Mouse (Mus musculus) urinary bladder, adult 18-20 months (tissue): ENCODE measurements around the gene B3galt1.

ENCODE experiments used
- DNase-seq, 2 experiments: peaks; one replicate each; pipeline ENCODE4 v3.0.0; 2022; ENCODE audit warnings: low spot score in 2 of 2, mixed read lengths in 2 of 2

The B3galt1 gene

GRCm38 (mm10) chr2:67931994-67932393, 366.3 kb downstream of the B3galt1 start:
- no peak for DNase-seq

GRCm38 (mm10) chr2:67948408-67948807, 382.7 kb downstream of the B3galt1 start:
- DNase-seq = no peak

DNA sequence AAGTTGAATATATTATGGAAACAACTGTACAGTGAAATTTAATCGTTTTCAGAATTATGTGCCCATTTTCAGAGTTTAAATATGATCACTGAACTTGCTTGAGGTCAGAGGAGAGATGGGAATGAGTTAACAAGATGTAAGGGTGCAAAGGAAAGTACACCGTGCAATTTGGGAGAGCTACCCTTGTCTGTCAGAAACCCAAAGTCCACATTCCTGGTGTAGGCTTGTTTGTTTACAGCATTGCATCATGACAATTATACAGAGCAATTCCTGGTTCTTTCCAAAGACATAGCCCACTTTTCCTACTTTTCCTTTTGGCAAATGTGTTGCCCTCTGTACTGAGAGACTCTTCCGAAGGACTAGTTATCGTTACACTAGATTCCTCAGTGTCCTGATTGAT, 390.5 kb downstream of the B3galt1 start:
- DNase-seq = no peak

DNA sequence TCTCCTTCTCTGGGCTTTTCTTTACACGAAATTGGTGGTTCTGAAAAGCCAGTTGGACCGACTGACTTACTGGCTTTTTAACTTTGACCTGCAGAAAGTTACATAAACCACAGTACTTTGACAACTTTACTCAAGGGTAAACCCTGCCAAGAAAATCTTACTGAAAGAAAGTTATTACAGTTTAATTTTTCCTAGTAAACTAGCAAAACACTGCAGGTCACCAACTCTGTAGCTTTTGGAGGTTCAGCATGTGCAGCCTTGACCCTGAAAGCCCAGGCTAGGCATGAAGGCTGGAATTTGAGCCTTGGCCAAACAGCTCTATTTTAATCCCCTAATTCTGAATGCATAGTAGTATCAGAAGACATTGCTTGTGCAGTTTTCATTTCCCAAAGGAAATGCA, 391.9 kb downstream of the B3galt1 start:
- no peak for DNase-seq

GRCm38 (mm10) chr2:67960711-67961110, 395.0 kb downstream of the B3galt1 start:
- no peak for DNase-seq

DNA sequence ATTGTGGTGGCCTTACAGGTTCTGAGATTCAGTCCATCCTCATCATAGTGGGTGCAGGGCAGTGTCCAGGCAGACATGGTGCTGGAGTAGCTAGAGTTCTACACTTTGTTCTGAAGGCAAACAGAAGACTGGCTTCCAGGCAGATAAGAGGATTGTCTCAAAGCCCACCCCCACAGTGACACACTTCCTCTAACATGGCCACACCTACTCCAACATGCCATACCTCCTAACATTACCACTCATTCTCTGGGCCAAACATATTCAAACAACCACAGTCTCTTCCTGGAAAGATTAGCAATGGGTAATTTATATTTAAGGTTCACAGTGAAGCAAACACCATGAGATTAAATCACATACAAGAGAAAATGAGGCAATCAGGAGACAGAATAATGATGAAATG, 403.1 kb downstream of the B3galt1 start:
- DNase-seq = no peak

- DNase-seq = no peak
These were observed 405.4 kb downstream of the B3galt1 start for GRCm38 (mm10) chr2:67971091-67971490.

DNA sequence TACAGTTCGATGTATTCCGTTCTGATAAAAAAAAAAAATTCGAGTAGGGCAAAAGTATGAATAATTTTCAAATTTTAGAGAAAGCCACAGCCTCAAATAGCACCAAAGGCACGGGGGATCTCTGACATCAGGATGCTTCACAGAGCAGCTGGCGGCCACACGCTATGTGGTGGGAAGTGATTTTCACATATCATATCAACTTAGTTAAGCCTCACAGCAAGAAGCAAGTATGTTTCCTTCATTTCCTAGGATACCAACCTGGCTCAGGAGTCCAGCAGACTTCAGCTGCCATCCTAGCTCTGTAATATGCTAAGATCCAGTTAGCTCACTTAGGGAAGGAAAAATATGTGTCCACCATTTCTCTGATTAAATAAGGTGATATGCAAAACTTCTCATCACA, 405.9 kb downstream of the B3galt1 start:
- no peak for DNase-seq

DNA sequence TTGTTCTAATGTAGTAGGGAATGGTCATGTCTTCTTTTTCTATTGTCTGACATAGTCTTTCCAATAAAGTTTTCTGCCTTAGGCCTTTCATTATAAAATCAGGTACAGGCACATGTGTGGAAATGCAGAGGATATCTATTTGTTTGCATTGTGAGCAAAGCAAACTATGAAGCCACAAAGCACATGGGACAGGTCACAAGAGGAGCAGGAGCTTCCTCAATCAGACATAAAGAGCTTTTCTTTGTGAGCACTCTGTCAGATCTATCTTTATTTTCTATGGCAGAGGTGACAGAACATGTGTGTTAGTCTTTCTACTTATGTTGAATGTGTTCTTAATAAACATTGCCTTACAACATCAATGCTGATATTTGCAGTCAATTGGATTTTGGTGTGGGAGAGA, 410.1 kb downstream of the B3galt1 start:
- no peak for DNase-seq

GRCm38 (mm10) chr2:67976488-67976887, 410.8 kb downstream of the B3galt1 start:
- no peak for DNase-seq

DNA sequence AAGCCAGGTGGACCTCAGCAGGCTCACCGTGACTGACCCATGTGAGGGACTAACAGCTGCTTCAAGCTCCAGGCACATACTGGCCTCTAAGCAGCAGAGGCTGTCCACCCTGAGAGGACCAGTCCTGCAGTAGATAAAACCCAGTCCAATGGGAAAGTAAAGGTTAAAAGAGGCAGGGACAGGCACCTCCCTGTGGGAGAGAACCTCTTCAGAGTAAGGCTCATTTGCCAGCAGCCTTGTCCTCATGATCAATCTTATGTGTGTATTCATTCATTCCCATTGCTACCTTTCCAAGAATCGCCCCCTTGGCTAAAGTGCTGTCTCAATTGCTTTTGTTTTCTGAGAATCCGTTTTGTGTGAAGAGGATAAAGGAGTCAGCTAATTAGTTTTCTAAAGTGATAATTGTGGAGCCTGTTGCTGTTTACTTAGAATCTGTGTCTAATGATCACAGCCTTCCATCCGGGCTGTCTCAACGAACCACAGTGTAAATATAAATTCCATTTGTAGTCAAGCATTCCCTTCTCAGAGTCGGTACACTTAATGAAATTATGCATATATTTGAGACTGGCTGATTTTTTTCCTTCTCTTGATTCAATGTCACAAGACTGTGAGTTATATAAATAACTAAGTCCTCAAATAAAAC, 412.1 kb downstream of the B3galt1 start:
- DNase-seq = no peak

- no peak for DNase-seq
These were observed 417.9 kb downstream of the B3galt1 start for GRCm38 (mm10) chr2:67983563-67983962.

- no peak for DNase-seq
These were observed 419.5 kb downstream of the B3galt1 start for GRCm38 (mm10) chr2:67985133-67985532.

- DNase-seq = no peak
These were observed 427.8 kb downstream of the B3galt1 start for GRCm38 (mm10) chr2:67993421-67993820.

DNA sequence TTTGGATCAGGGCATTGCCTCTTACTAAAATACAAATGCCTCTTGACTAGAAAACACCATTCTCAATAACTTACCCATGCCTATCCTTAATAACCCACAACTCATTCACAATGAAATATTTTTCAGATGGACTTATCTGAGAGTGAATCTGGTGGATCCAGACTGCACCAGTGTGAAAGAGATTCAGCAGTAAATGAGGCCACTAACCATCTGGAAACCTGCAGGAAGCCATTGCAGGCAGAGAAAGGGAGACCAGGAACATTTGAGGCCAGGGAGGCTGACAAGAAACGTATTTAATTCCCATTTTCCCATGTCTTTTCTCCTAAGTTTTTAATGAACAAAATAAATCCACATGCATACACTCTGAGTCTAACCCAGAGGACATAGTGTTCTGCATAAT, 437.4 kb downstream of the B3galt1 start:
- DNase-seq = no peak

GRCm38 (mm10) chr2:68005210-68005609, 439.5 kb downstream of the B3galt1 start:
- no peak for DNase-seq

DNA sequence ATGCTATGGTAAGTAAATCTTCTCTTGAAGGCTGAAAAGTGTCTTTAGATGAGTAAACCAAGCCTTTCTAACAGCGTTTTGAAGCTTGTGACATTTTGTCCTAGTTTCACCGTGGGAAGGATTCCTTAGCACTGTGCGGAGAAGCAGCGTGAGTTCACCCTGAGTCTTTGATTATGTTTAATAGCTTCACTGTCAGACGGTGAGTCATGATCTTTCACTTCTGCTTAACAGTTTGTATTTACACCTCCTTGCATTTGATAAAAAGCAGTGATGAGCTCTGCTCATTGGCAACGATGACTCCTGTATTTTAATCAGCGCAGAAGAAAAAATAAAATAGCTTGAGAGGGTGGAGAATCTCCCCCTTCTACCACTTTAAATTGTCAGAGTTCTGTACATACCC, 440.0 kb downstream of the B3galt1 start:
- DNase-seq = no peak

DNA sequence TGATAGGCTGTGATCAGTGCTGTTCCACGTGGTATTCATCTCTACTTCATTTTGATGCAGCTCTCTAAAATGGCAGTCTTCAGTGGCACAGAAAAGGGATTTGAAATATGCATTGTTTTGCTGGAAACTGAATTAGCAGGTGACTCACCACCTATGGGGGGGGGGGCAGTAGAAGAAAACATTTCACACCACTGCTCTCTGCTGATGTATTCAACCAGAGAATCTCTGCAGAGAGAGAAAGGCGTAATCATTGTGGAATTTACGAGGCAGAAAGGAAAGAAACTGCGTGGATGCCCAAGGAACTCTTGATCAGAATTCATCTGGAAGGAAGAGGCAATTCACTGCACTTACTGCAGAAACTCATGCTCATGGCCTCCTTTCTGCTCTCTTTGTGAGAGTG, 445.7 kb downstream of the B3galt1 start:
- no peak for DNase-seq

- no peak for DNase-seq
These were observed 454.6 kb downstream of the B3galt1 start for GRCm38 (mm10) chr2:68020251-68020680.

DNA sequence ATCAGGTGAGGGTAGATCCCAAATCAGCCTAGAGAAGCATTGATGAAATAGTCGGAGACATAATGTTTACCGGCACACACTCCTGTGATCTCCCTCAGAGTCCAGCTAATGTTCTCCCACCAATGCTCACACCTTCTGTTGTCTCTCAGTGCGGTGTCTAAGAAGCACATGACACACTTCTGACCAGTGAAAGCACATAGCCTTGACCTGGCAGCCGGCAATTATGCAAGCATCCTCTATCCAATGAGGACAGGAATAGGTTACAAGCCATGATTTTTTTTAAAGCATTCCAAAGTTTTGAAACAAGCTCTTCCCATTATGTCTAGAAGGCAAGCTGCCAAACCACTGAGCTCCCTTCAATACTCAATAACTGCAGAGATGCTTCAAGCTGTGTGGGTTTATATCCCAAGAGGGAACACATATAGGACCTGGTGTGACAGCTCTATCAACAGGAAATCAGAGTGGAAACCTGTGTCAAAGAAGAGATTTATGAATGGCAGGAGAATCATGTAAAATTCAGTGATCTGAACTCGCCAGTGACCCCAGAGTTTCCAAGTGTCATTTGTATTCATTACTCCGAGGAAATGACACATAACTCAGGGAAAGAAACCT, 456.0 kb downstream of the B3galt1 start:
- no peak for DNase-seq

- no peak for DNase-seq
These were observed 463.1 kb downstream of the B3galt1 start for GRCm38 (mm10) chr2:68028811-68029210.

DNA sequence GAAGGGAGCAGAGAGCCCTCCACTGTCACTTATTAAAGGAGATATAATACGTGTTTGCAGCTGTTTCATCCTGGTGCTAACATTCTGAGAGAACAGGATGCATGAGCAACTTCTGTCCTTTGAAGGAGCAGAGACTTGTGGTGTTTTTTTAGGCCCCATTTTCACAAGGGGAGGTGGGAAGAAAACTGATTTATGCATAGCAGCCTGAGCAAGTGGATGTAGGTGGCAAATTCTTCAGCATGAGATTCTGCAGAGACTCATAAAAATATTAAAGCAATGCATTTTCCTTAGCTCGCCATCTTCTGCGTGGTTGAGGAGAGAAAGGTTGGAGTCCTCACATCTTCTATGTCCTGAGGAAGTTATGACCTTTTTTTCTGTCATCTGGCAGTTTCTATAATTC, 469.0 kb downstream of the B3galt1 start:
- no peak for DNase-seq

- no peak for DNase-seq
These were observed 475.1 kb downstream of the B3galt1 start for GRCm38 (mm10) chr2:68040752-68041151.

- DNase-seq = peak; percentile 6 to 24
These were observed 486.8 kb downstream of the B3galt1 start for GRCm38 (mm10) chr2:68052481-68052880.
